Mouse (Mus musculus) midbrain, embryonic 14.5 days (tissue): ENCODE measurements around the gene Rabgef1. TPM values are rescaled to one million over a fixed set of nuclear protein-coding genes. Genes with fewer than 3 reads are reported as not detected.

Experiments used
- ATAC-seq: fragments of 200-750 bp; cut with Nextera tagmentation; 2 replicates; pipeline ENCODE4 v1.8.0; 2017; ENCODE audit warnings: moderate number of reproducible peaks, moderate library complexity; ENCODE audit not compliant: low FRiP score, low TSS enrichment
- DNase-seq: peaks from one replicate; pipeline ENCODE4 v3.0.0-alpha.2; 2015
- H3K27ac ChIP-seq: fragments of 300-500 bp; sonication (generic); replicated peaks from 2 replicates; pipeline ENCODE4 v1.5.1; 2014; ENCODE audit warnings: mild to moderate bottlenecking, low read depth, low read length, moderate library complexity
- H3K27me3 ChIP-seq: fragments of 300-500 bp; sonication (generic); 2 replicates; pipeline ENCODE4 v1.6.1; 2014; ENCODE audit warnings: low read length, control low read depth, mixed read lengths; ENCODE audit not compliant: control insufficient read depth, insufficient read depth
- H3K36me3 ChIP-seq: fragments of 300-500 bp; sonication (generic); 2 replicates; pipeline ENCODE4 v1.6.1; 2014; ENCODE audit warnings: low read length, control low read depth; ENCODE audit not compliant: control insufficient read depth, insufficient read depth
- H3K4me1 ChIP-seq: fragments of 300-500 bp; sonication (generic); 2 replicates; pipeline ENCODE4 v1.6.1; 2014; ENCODE audit warnings: mild to moderate bottlenecking, antibody characterized with exemption, low read length, control low read depth; ENCODE audit not compliant: control insufficient read depth, insufficient read depth
- H3K4me2 ChIP-seq: fragments of 300-500 bp; sonication (generic); 2 replicates; pipeline ENCODE4 v1.6.1; 2014; ENCODE audit warnings: mild to moderate bottlenecking, low read length, moderate library complexity
- H3K4me3 ChIP-seq: fragments of 300-500 bp; sonication (generic); replicated peaks from 2 replicates; pipeline ENCODE4 v1.5.1; 2014; ENCODE audit warnings: low read depth, low read length
- H3K9ac ChIP-seq: fragments of 300-500 bp; sonication (generic); replicated peaks from 2 replicates; pipeline ENCODE4 v1.6.1; 2014; ENCODE audit warnings: mild to moderate bottlenecking, low read length, moderate library complexity
- H3K9me3 ChIP-seq: fragments of 300-500 bp; sonication (generic); 2 replicates; pipeline ENCODE4 v1.6.1; 2016; ENCODE audit warnings: low read length, control low read depth, mixed read lengths; ENCODE audit not compliant: control insufficient read depth
- WGBS: fragments of 180-500 bp; shearing (Covaris S2); extraction: QIAGEN DNeasy Blood & Tissue Kit; methylation state at CpG from one replicate; pipeline ENCODE4 v1.1.7; 2014; 5-methylcytosine and 5-hydroxymethylcytosine counted together
- polyA plus RNA-seq: library from polyadenylated mRNA; unstranded; fragments of >200 nt; fragmentation: Nextera tagmentation; extraction: Ambion mirVana; gene quantifications from 2 replicates; pipeline ENCODE4 v1.2.1, GENCODE M21; 2014

Rabgef1 gene
- polyA plus RNA-seq, 1 experiment from 2014 or later: 40.3 TPM

GRCm38 (mm10) chr5:130212956-130213355 is 41.4 kb downstream of the Rabgef1 start:
- DNase-seq (no peak), ATAC-seq (no peak)
- H3K36me3 ChIP-seq: peaks cover 64% of the 10 kb centered on the region
- H3K27me3 ChIP-seq: no peaks in the 10 kb centered on the region
- no peaks in the 10 kb centered on the region for H3K4me1 ChIP-seq
- H3K4me3 ChIP-seq: no peak overlapping the region
- H3K9me3 ChIP-seq: no peaks in the 10 kb centered on the region
- no peak overlapping the region for H3K9ac ChIP-seq
- H3K27ac ChIP-seq: no peak overlapping the region
- no peak overlapping the region for H3K4me2 ChIP-seq
- WGBS: 83% methylated on average over 11 of the region's 11 CpGs

DNA sequence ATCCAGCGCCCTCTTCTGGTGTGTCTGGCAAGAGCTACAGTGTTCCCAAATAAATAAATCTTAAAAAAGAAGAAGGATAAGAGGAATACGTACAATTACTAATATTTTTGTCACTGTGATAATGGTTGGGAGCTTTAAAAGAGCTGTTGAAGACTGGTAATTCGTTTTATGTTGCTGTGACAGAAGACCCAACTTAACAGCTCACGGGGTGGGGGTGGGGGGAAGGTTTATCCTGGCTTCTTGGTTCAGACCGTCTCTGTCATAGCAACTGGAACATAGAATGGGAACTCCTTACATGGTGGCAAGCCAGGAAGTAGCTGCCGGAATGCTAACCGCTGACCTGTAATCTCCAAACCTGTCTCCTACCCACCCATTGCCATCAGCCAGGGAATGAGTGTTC is 45.2 kb downstream of the Rabgef1 start, which contains the start of gene Tmem248:
Tmem248 (plus strand) TSS at position 301 of the 400 bp plus-strand sequence.
- Histone ChIP-seq H3K9me3 (no peaks in the 10 kb centered on the region), H3K27me3 (no peaks in the 10 kb centered on the region), H3K4me3 (no peak within 1 kb of the TSS), H3K9ac (no peak within 1 kb of the TSS), H3K36me3 (peaks cover 34% of the 10 kb centered on the region), H3K4me1 (no peaks in the 10 kb centered on the region), H3K27ac (no peak within 1 kb of the TSS), H3K4me2 (no peak within 1 kb of the TSS)
- no peak for DNase-seq
- ATAC-seq: no peak
- 81% methylated on average over 7 of the region's 7 CpGs for WGBS

GRCm38 (mm10) chr5:130217406-130217805 is 45.8 kb downstream of the Rabgef1 start:
- Histone ChIP-seq H3K27me3 (no peaks in the 10 kb centered on the region), H3K9ac (no peak overlapping the region), H3K9me3 (no peaks in the 10 kb centered on the region), H3K4me1 (no peaks in the 10 kb centered on the region), H3K4me2 (no peak overlapping the region), H3K36me3 (peaks cover 28% of the 10 kb centered on the region), H3K4me3 (no peak overlapping the region), H3K27ac (no peak overlapping the region)
- WGBS: 90% methylated on average over 4 of the region's 4 CpGs
- DNase-seq (no peak), ATAC-seq (no peak)

DNA sequence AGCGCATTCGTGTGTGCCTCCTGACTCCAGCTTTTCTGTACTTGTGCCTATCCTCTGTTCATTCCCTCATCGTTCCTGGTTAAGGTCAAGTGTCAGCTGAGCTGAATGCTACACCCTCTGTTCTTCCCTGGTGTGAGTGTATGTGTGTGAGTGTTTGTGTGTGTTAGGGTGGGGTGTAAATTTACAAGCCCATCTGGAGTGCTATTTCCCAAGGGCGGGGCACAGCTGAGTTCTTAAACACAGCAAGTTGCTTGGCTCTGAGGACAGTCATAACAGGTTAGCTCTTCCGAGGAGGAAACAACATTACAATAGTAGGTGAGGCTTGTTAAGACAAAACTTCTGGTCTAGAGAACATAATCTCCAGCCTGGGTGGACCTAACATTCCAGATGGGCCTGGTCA is 46.7 kb downstream of the Rabgef1 start:
- H3K9me3 ChIP-seq: no peaks in the 10 kb centered on the region
- no peak overlapping the region for H3K4me3 ChIP-seq
- H3K4me2 ChIP-seq: no peak overlapping the region
- peaks cover 19% of the 10 kb centered on the region for H3K36me3 ChIP-seq
- DNase-seq: no peak
- ATAC-seq: no peak
- WGBS: 94% methylated on average over 5 of the region's 5 CpGs
- H3K9ac ChIP-seq: no peak overlapping the region
- peaks cover 5% of the 10 kb centered on the region; the same call in 1 of the 2 replicates for H3K4me1 ChIP-seq
- no peak overlapping the region for H3K27ac ChIP-seq
- H3K27me3 ChIP-seq: no peaks in the 10 kb centered on the region

DNA sequence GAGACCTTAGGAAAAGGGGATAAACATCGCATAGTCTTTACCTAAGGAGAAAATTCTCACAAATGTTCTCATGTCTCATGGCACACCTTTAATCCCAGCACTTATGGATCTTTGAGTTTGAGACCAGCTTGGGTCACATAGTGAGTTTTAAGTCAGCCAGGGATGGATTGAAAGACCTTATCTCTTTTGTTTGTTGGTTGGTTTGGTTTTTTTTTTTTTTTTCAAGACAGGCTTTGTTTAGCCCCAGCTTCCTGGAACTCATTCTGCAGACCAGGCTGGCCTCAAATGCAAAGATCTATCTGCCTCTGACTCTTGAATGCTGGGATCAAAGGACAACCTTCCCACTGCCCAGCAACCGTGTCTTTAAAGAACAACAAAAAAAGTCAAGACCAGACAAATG is 49.7 kb downstream of the Rabgef1 start:
- DNase-seq (no peak), ATAC-seq (no peak)
- peak overlapping the region; percentile 94 for H3K9ac ChIP-seq
- peak overlapping the region; percentile 99 for H3K4me3 ChIP-seq
- H3K4me2 ChIP-seq: peak overlapping the region; percentile 73
- H3K9me3 ChIP-seq: no peaks in the 10 kb centered on the region
- peak overlapping the region; percentile 78 for H3K27ac ChIP-seq
- WGBS: 56% methylated on average over 2 of the region's 2 CpGs
- H3K36me3 ChIP-seq: no peaks in the 10 kb centered on the region
- H3K27me3 ChIP-seq: no peaks in the 10 kb centered on the region
- H3K4me1 ChIP-seq: peaks cover 11% of the 10 kb centered on the region; the same call in 1 of the 2 replicates

DNA sequence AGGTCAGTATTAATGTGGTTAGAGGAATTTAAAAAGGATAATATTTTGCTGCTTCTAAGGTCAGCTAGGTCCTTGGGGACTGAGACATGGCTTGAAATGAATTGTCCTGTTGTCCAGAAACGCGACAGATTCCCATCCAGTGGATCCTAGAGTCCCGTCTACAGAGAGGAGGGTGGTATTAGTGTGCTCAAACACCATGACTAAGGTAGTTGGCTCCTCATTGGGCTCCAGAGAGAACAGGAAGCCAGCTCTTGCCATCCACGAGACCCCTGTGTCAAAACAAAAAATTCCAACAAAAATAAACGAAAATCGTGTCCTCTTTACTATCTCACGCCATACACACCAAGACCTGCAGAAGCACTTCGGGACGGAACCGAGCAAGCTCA is 50.2 kb downstream of the Rabgef1 start:
- DNase-seq (no peak), ATAC-seq (peak; percentile 61; the same call in 1 of the 2 replicates)
- Histone ChIP-seq H3K9ac (peak overlapping the region; percentile 94), H3K9me3 (no peaks in the 10 kb centered on the region), H3K4me2 (peak overlapping the region; percentile 73), H3K27ac (peak overlapping the region; percentile 78), H3K36me3 (no peaks in the 10 kb centered on the region), H3K27me3 (no peaks in the 10 kb centered on the region), H3K4me1 (peaks cover 11% of the 10 kb centered on the region; the same call in 1 of the 2 replicates), H3K4me3 (peak overlapping the region; percentile 99)
- WGBS: under 1% methylated on average over 10 of the region's 10 CpGs

GRCm38 (mm10) chr5:130222146-130223004 is 50.8 kb downstream of the Rabgef1 start:
- Histone ChIP-seq H3K4me2 (peak overlapping the region; percentile 73), H3K36me3 (no peaks in the 10 kb centered on the region), H3K4me1 (peaks cover 11% of the 10 kb centered on the region; the same call in 1 of the 2 replicates), H3K27me3 (no peaks in the 10 kb centered on the region), H3K27ac (peak overlapping the region; percentile 78), H3K4me3 (peak overlapping the region; percentile 99), H3K9ac (peak overlapping the region; percentile 94), H3K9me3 (no peaks in the 10 kb centered on the region)
- ATAC-seq (peak; percentile 92), DNase-seq (peak; percentile 95)
- under 1% methylated on average over 88 of the region's 88 CpGs for WGBS

DNA sequence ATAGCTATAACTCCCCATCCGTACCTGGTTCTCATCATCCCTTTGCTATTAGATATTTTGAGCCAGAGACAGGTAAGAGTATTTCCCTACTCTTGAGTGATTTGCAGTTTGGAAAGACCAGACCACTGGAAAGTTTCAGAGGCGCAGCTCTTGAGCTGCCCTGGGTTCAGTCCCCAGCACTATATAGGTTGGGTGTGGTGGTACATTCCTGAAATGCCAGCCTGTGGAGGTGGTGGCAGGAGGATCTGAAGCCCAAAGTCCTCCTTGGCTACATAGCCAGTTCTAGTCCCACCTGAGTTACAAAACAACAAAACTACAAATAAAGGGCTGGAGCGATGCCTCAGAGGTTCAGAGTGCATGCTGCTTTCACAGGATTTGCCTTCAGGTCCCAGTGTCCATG is 55.2 kb downstream of the Rabgef1 start:
- Histone ChIP-seq H3K27ac (no peak overlapping the region), H3K4me1 (peaks cover 11% of the 10 kb centered on the region; the same call in 1 of the 2 replicates), H3K9ac (no peak overlapping the region), H3K36me3 (peaks cover 21% of the 10 kb centered on the region), H3K27me3 (no peaks in the 10 kb centered on the region), H3K4me3 (no peak overlapping the region), H3K4me2 (no peak overlapping the region), H3K9me3 (no peaks in the 10 kb centered on the region)
- DNase-seq: no peak
- ATAC-seq: no peak
- 94% methylated on average over 3 of the region's 3 CpGs for WGBS

DNA sequence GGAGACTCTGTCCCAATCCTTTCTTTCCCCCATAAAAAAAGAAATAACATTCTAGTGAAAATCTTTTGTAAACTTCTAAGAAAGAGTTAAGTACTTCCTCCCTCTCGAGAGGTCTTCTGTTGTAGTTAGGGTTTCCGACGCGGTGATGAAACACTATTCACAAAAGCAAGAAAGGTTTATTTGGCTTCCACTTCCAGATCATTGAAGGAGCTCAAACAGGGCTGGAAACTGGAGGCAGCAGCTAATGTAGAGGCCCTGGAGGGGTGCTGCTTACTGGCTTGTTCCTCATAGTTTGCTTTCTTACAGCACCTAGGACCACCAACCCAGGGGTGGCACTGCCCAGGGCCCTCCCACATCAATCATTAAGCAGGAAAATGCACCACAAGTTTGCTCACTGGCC is 56.5 kb downstream of the Rabgef1 start:
- WGBS: 90% methylated on average over 4 of the region's 4 CpGs
- ATAC-seq (no peak), DNase-seq (no peak)
- Histone ChIP-seq H3K27ac (no peak overlapping the region), H3K36me3 (peaks cover 34% of the 10 kb centered on the region), H3K4me3 (no peak overlapping the region), H3K4me1 (peaks cover 8% of the 10 kb centered on the region; the same call in 1 of the 2 replicates), H3K4me2 (no peak overlapping the region), H3K9me3 (no peaks in the 10 kb centered on the region), H3K9ac (no peak overlapping the region), H3K27me3 (no peaks in the 10 kb centered on the region)
